Mouse (Mus musculus) kidney, embryonic 16.5 days (tissue): Measurements from ENCODE around the gene Nup107. TPM values are rescaled to one million over a fixed set of nuclear protein-coding genes. Genes with fewer than 3 reads are reported as not detected.

Experiments used
- ATAC-seq: fragments of 200-750 bp; cut with Nextera tagmentation; 2 replicates; pipeline ENCODE4 v1.8.0; 2017; ENCODE audit warnings: moderate TSS enrichment; ENCODE audit not compliant: low FRiP score, low TSS enrichment
- H3K27ac ChIP-seq: fragments of 300-500 bp; sonication (generic); 2 replicates; pipeline ENCODE4 v1.5.1; 2014; ENCODE audit warnings: low read length
- H3K27me3 ChIP-seq: fragments of 300-500 bp; sonication (generic); 2 replicates; pipeline ENCODE4 v1.6.1; 2014; ENCODE audit warnings: low read length, control low read depth, mixed read lengths; ENCODE audit not compliant: insufficient read depth
- H3K36me3 ChIP-seq: fragments of 300-500 bp; sonication (generic); 2 replicates; pipeline ENCODE4 v1.6.1; 2014; ENCODE audit warnings: low read length, control low read depth, mixed read lengths; ENCODE audit not compliant: insufficient read depth
- H3K4me1 ChIP-seq: fragments of 300-500 bp; sonication (generic); 2 replicates; pipeline ENCODE4 v1.6.1; 2014; ENCODE audit warnings: low read length, control low read depth, mixed read lengths; ENCODE audit not compliant: insufficient read depth
- H3K4me2 ChIP-seq: fragments of 300-500 bp; sonication (generic); replicated peaks from 2 replicates; pipeline ENCODE4 v1.6.1; 2014; ENCODE audit warnings: low read depth, low read length
- H3K4me3 ChIP-seq: fragments of 300-500 bp; sonication (generic); 2 replicates; pipeline ENCODE4 v1.5.1; 2014; ENCODE audit warnings: mild to moderate bottlenecking, low read length
- H3K9ac ChIP-seq: fragments of 300-500 bp; sonication (generic); replicated peaks from 2 replicates; pipeline ENCODE4 v1.6.1; 2014; ENCODE audit warnings: low read length
- H3K9me3 ChIP-seq: fragments of 300-500 bp; sonication (generic); 2 replicates; pipeline ENCODE4 v1.6.1; 2016; ENCODE audit warnings: low read length, control low read depth
- WGBS: fragments of 180-500 bp; shearing (Covaris S2); extraction: QIAGEN DNeasy Blood & Tissue Kit; methylation state at CpG from one replicate; pipeline ENCODE4 v1.1.7; 2014; 5-methylcytosine and 5-hydroxymethylcytosine counted together
- polyA plus RNA-seq: library from polyadenylated mRNA; unstranded; fragments of >200 nt; fragmentation: Nextera tagmentation; extraction: Ambion mirVana; gene quantifications from 2 replicates; pipeline ENCODE4 v1.2.1, GENCODE M21; 2015

Gene Nup107
- polyA plus RNA-seq, 1 experiment from 2014 or later = 64.8 TPM

- Histone ChIP-seq H3K4me2 (no peak overlapping the region), H3K27ac (no peak overlapping the region), H3K27me3 (no peaks in the 10 kb centered on the region), H3K4me3 (no peak overlapping the region), H3K9me3 (no peaks in the 10 kb centered on the region), H3K36me3 (peaks cover 75% of the 10 kb centered on the region), H3K9ac (no peak overlapping the region), H3K4me1 (no peaks in the 10 kb centered on the region)
- no peak for ATAC-seq
- 92% methylated on average over 17 of the region's 17 CpGs for WGBS
Observed at GRCm38 (mm10) chr10:117781021-117781725, 11.3 kb downstream of the Nup107 start.

- Histone ChIP-seq H3K4me3 (no peak overlapping the region), H3K9me3 (no peaks in the 10 kb centered on the region), H3K4me1 (no peaks in the 10 kb centered on the region), H3K9ac (no peak overlapping the region), H3K36me3 (peaks cover 73% of the 10 kb centered on the region), H3K27me3 (no peaks in the 10 kb centered on the region), H3K4me2 (no peak overlapping the region), H3K27ac (no peak overlapping the region)
- 94% methylated on average over 6 of the region's 6 CpGs for WGBS
- ATAC-seq = no peak
Observed at GRCm38 (mm10) chr10:117780306-117780911, 12.1 kb downstream of the Nup107 start.

- no peak overlapping the region for H3K9ac ChIP-seq
- no peak for ATAC-seq
- H3K36me3 ChIP-seq = peaks cover 67% of the 10 kb centered on the region
- WGBS = 92% methylated on average over 8 of the region's 8 CpGs
- no peaks in the 10 kb centered on the region for H3K4me1 ChIP-seq
- no peak overlapping the region for H3K4me3 ChIP-seq
- H3K4me2 ChIP-seq = no peak overlapping the region
- no peaks in the 10 kb centered on the region for H3K9me3 ChIP-seq
- H3K27me3 ChIP-seq = no peaks in the 10 kb centered on the region
- H3K27ac ChIP-seq = no peak overlapping the region
Observed at GRCm38 (mm10) chr10:117779581-117780305, 12.8 kb downstream of the Nup107 start.

- ATAC-seq = no peak
- Histone ChIP-seq H3K9ac (no peak overlapping the region), H3K27ac (no peak overlapping the region), H3K36me3 (peaks cover 69% of the 10 kb centered on the region), H3K4me1 (no peaks in the 10 kb centered on the region), H3K4me2 (no peak overlapping the region), H3K4me3 (no peak overlapping the region), H3K9me3 (no peaks in the 10 kb centered on the region), H3K27me3 (no peaks in the 10 kb centered on the region)
- 81% methylated on average over 4 of the region's 4 CpGs for WGBS
Observed at GRCm38 (mm10) chr10:117778951-117779350, 13.6 kb downstream of the Nup107 start.

GRCm38 (mm10) chr10:117778328-117778910, 14.1 kb downstream of the Nup107 start:
- Histone ChIP-seq H3K27me3 (no peaks in the 10 kb centered on the region), H3K4me1 (no peaks in the 10 kb centered on the region), H3K4me2 (no peak overlapping the region), H3K36me3 (peaks cover 69% of the 10 kb centered on the region), H3K9me3 (no peaks in the 10 kb centered on the region), H3K27ac (no peak overlapping the region), H3K4me3 (no peak overlapping the region), H3K9ac (no peak overlapping the region)
- no peak for ATAC-seq
- 81% methylated on average over 12 of the region's 12 CpGs for WGBS

- no peak overlapping the region for H3K9ac ChIP-seq
Observed at GRCm38 (mm10) chr10:117777501-117778327, 14.8 kb downstream of the Nup107 start.

GRCm38 (mm10) chr10:117777103-117777470, 15.4 kb downstream of the Nup107 start:
- peaks cover 73% of the 10 kb centered on the region for H3K36me3 ChIP-seq
- no peak overlapping the region for H3K4me2 ChIP-seq
- H3K9me3 ChIP-seq = no peaks in the 10 kb centered on the region

More at GRCm38 (mm10) chr10:117777501-117778327, 14.8 kb downstream of the Nup107 start:
- no peak overlapping the region for H3K4me3 ChIP-seq
- 97% methylated on average over 17 of the region's 17 CpGs for WGBS
- no peak overlapping the region for H3K4me2 ChIP-seq
- H3K27me3 ChIP-seq = no peaks in the 10 kb centered on the region
- H3K36me3 ChIP-seq = peaks cover 73% of the 10 kb centered on the region
- no peak overlapping the region for H3K27ac ChIP-seq
- H3K9me3 ChIP-seq = no peaks in the 10 kb centered on the region
- no peak for ATAC-seq
- H3K4me1 ChIP-seq = no peaks in the 10 kb centered on the region

GRCm38 (mm10) chr10:117776281-117777102, 16.0 kb downstream of the Nup107 start:
- ATAC-seq = no peak
- no peaks in the 10 kb centered on the region for H3K9me3 ChIP-seq
- H3K4me2 ChIP-seq = no peak overlapping the region
- no peak overlapping the region for H3K9ac ChIP-seq
- no peaks in the 10 kb centered on the region for H3K27me3 ChIP-seq
- no peaks in the 10 kb centered on the region for H3K4me1 ChIP-seq
- H3K27ac ChIP-seq = no peak overlapping the region
- peaks cover 70% of the 10 kb centered on the region for H3K36me3 ChIP-seq
- H3K4me3 ChIP-seq = no peak overlapping the region
- 91% methylated on average over 12 of the region's 12 CpGs for WGBS

More at GRCm38 (mm10) chr10:117777103-117777470, 15.4 kb downstream of the Nup107 start:
- H3K4me1 ChIP-seq = no peaks in the 10 kb centered on the region
- H3K27me3 ChIP-seq = no peaks in the 10 kb centered on the region
- no peak overlapping the region for H3K4me3 ChIP-seq
- no peak for ATAC-seq
- no peak overlapping the region for H3K27ac ChIP-seq
- H3K9ac ChIP-seq = no peak overlapping the region
- 94% methylated on average over 3 of the region's 3 CpGs for WGBS
